Mouse (Mus musculus): ENCODE data around the gene Npas2.

DNA sequence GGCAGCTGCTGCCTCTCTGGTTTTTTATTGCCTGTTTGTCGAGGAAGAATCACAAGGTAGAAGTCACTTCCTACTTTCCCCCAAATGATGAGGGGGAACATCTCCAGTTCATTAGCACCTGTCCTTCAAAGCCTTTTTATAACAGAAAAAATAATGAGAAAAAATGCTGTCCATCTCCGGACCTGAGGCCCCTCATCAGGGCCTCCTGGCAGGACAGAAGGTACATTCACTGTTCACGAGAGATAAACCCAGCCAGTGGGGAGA is 63.7 kb downstream of the Npas2 start:
- no peak for TF ChIP-seq CTCF (IDR thresholded peaks at IDR 0.05; ENCODE audit: insufficient read depth, low read depth, low read length)
- TF ChIP-seq POLR2A (IDR thresholded peaks at IDR 0.05; ENCODE audit: insufficient read depth, low read depth, low read length) = no peak
